Mouse (Mus musculus) heart, embryonic 11.5 days (tissue): ENCODE results near the gene Tmem87a. TPM values are rescaled to one million over a fixed set of nuclear protein-coding genes. Genes with fewer than 3 reads are reported as not detected.

Experiments used
- ATAC-seq: fragments of 200-750 bp; cut with Nextera tagmentation; replicated peaks from 2 replicates; pipeline ENCODE4 v1.8.0; 2017; ENCODE audit warnings: moderate library complexity; ENCODE audit not compliant: insufficient number of reproducible peaks, low FRiP score, low TSS enrichment
- H3K27ac ChIP-seq: fragments of 300-500 bp; sonication (generic); 2 replicates; pipeline ENCODE4 v1.5.1; 2014; ENCODE audit warnings: mild to moderate bottlenecking, low read depth, low read length
- H3K27me3 ChIP-seq: fragments of 300-500 bp; sonication (generic); 2 replicates; pipeline ENCODE4 v1.6.1; 2014; ENCODE audit warnings: mild to moderate bottlenecking, low read length, mixed read lengths; ENCODE audit not compliant: control insufficient read depth, insufficient read depth
- H3K36me3 ChIP-seq: fragments of 300-500 bp; sonication (generic); 2 replicates; pipeline ENCODE4 v1.6.1; 2014; ENCODE audit warnings: mild to moderate bottlenecking, low read length, moderate library complexity, mixed read lengths; ENCODE audit not compliant: control insufficient read depth, insufficient read depth
- H3K4me1 ChIP-seq: fragments of 300-500 bp; sonication (generic); 2 replicates; pipeline ENCODE4 v1.6.1; 2014; ENCODE audit warnings: low read length; ENCODE audit not compliant: control insufficient read depth, insufficient read depth
- H3K4me2 ChIP-seq: fragments of 300-500 bp; sonication (generic); 2 replicates; pipeline ENCODE4 v1.6.1; 2014; ENCODE audit warnings: mild to moderate bottlenecking, moderate library complexity
- H3K4me3 ChIP-seq: fragments of 300-500 bp; sonication (generic); 2 replicates; pipeline ENCODE4 v1.5.1; 2014; ENCODE audit warnings: low read depth, low read length
- H3K9ac ChIP-seq: fragments of 300-500 bp; sonication (generic); 2 replicates; pipeline ENCODE4 v1.6.1; 2014; ENCODE audit warnings: mild to moderate bottlenecking, low read depth, low read length, moderate library complexity
- H3K9me3 ChIP-seq: fragments of 300-500 bp; sonication (generic); replicated peaks from 2 replicates; pipeline ENCODE4 v1.6.1; 2016; ENCODE audit warnings: low read length; ENCODE audit not compliant: control insufficient read depth
- WGBS: fragments of 180-500 bp; shearing (Covaris S2); extraction: QIAGEN DNeasy Blood & Tissue Kit; methylation state at CpG from one replicate; pipeline ENCODE4 v1.1.7; 2014; ENCODE audit not compliant: insufficient replicate concordance; 5-methylcytosine and 5-hydroxymethylcytosine counted together
- polyA plus RNA-seq: library from polyadenylated mRNA; unstranded; fragments of >200 nt; fragmentation: Nextera tagmentation; extraction: Ambion mirVana; gene quantifications from 2 replicates; pipeline ENCODE4 v1.2.1, GENCODE M21; 2014

The Tmem87a gene
- polyA plus RNA-seq, 1 experiment from 2014 or later, result 9.6 TPM

GRCm38 (mm10) chr2:120389376-120389775 is 14.5 kb downstream of the Tmem87a start:
- Histone ChIP-seq H3K4me2 (no peak overlapping the region), H3K4me1 (no peaks in the 10 kb centered on the region), H3K9me3 (no peaks in the 10 kb centered on the region), H3K27ac (no peak overlapping the region), H3K4me3 (no peak overlapping the region), H3K36me3 (peaks cover 9% of the 10 kb centered on the region), H3K27me3 (no peaks in the 10 kb centered on the region), H3K9ac (no peak overlapping the region)
- WGBS, result 71% methylated on average over 3 of the region's 3 CpGs
- ATAC-seq, result no peak

- Histone ChIP-seq H3K4me1 (no peaks in the 10 kb centered on the region), H3K36me3 (peaks cover 17% of the 10 kb centered on the region), H3K27me3 (no peaks in the 10 kb centered on the region), H3K9me3 (no peaks in the 10 kb centered on the region), H3K9ac (no peak overlapping the region), H3K4me2 (no peak overlapping the region), H3K4me3 (no peak overlapping the region), H3K27ac (no peak overlapping the region)
- WGBS, result 96% methylated on average over 1 of the region's 1 CpGs
- ATAC-seq, result no peak
Measured at GRCm38 (mm10) chr2:120387291-120387690, 16.6 kb downstream of the Tmem87a start.

- Histone ChIP-seq H3K9ac (no peak overlapping the region), H3K27ac (no peak overlapping the region), H3K4me1 (no peaks in the 10 kb centered on the region), H3K4me3 (no peak overlapping the region), H3K27me3 (no peaks in the 10 kb centered on the region), H3K36me3 (peaks cover 19% of the 10 kb centered on the region), H3K4me2 (no peak overlapping the region), H3K9me3 (no peaks in the 10 kb centered on the region)
- 88% methylated on average over 1 of the region's 1 CpGs for WGBS
- no peak for ATAC-seq
Measured at GRCm38 (mm10) chr2:120386264-120386663, 17.6 kb downstream of the Tmem87a start.

GRCm38 (mm10) chr2:120373858-120374257 is 30.1 kb downstream of the Tmem87a start:
- no peak for ATAC-seq
- WGBS, result 84% methylated on average over 4 of the region's 4 CpGs

GRCm38 (mm10) chr2:120367416-120368207 is 36.3 kb downstream of the Tmem87a start:
- Histone ChIP-seq H3K36me3 (peaks cover 27% of the 10 kb centered on the region), H3K27me3 (no peaks in the 10 kb centered on the region), H3K4me3 (no peak overlapping the region), H3K9me3 (no peaks in the 10 kb centered on the region), H3K4me2 (no peak overlapping the region), H3K4me1 (no peaks in the 10 kb centered on the region), H3K27ac (no peak overlapping the region), H3K9ac (no peak overlapping the region)
- no peak for ATAC-seq
- 96% methylated on average over 4 of the region's 4 CpGs for WGBS

More at GRCm38 (mm10) chr2:120373858-120374257, 30.1 kb downstream of the Tmem87a start:
- no peaks in the 10 kb centered on the region for H3K4me1 ChIP-seq
- no peak overlapping the region for H3K27ac ChIP-seq
- H3K36me3 ChIP-seq, result peaks cover 20% of the 10 kb centered on the region
- H3K4me2 ChIP-seq, result no peak overlapping the region
- H3K9me3 ChIP-seq, result no peaks in the 10 kb centered on the region
- H3K27me3 ChIP-seq, result no peaks in the 10 kb centered on the region
- no peak overlapping the region for H3K9ac ChIP-seq
- H3K4me3 ChIP-seq, result no peak overlapping the region

- Histone ChIP-seq H3K4me2 (no peak overlapping the region), H3K9ac (no peak overlapping the region), H3K36me3 (peaks cover 32% of the 10 kb centered on the region), H3K27me3 (no peaks in the 10 kb centered on the region), H3K4me3 (no peak overlapping the region), H3K27ac (no peak overlapping the region), H3K9me3 (no peaks in the 10 kb centered on the region), H3K4me1 (no peaks in the 10 kb centered on the region)
- no peak for ATAC-seq
- WGBS, result 93% methylated on average over 3 of the region's 3 CpGs
Measured at GRCm38 (mm10) chr2:120366501-120366900, 37.4 kb downstream of the Tmem87a start.

GRCm38 (mm10) chr2:120360425-120360824 is 43.5 kb downstream of the Tmem87a start:
- ATAC-seq, result no peak
- no peaks in the 10 kb centered on the region for H3K4me1 ChIP-seq
- no peak overlapping the region for H3K4me3 ChIP-seq
- WGBS, result 91% methylated on average over 1 of the region's 1 CpGs
- H3K27me3 ChIP-seq, result no peaks in the 10 kb centered on the region
- peaks cover 19% of the 10 kb centered on the region for H3K36me3 ChIP-seq
- no peak overlapping the region for H3K4me2 ChIP-seq
- H3K9ac ChIP-seq, result no peak overlapping the region
- no peak overlapping the region for H3K27ac ChIP-seq
- H3K9me3 ChIP-seq, result no peaks in the 10 kb centered on the region

- Histone ChIP-seq H3K27me3 (no peaks in the 10 kb centered on the region), H3K27ac (peak within 1 kb of the TSS; percentile 68; the same call in 1 of the 2 replicates), H3K9ac (peak within 1 kb of the TSS; percentile 90), H3K4me3 (peak within 1 kb of the TSS; percentile 93), H3K9me3 (no peaks in the 10 kb centered on the region), H3K4me1 (peaks cover 13% of the 10 kb centered on the region), H3K36me3 (peaks cover 17% of the 10 kb centered on the region), H3K4me2 (peak within 1 kb of the TSS; percentile 79)
- WGBS, result 12% methylated on average over 44 of the region's 44 CpGs
- peak; percentile 91 for ATAC-seq
Measured at GRCm38 (mm10) chr2:120352682-120353646, 50.9 kb downstream of the Tmem87a start, which contains the start of gene Vps39. Gene Vps39, minus strand, starts transcription at chr2:120353137.
